In the genomic region with DNA sequence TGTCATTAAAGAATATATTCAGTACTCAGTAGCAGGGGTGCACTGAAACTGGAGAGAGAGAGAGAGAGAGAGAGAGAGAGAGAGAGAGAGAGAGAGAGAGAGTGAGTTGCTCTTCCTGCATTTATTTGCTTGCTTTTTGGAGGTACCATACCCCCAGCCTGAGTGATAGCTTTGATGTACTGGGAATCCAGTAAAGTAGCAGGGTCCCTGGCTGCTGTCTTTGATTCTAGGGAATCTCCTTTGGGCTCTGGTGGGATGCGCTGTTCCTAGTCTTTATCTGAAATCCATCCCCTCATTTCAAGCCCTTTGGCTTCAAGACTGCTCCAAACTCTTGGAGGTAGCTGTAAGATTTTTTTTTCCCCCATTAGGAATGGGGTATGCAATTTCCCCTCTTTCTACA, we compare ENCODE assay signal across 10 mouse cellular contexts.
DNase-seq lines count a peak whose midpoint lies in the region; ATAC-seq lines count a peak whose summit lies in the region.
"Had no signal": no experiment of that assay in that cellular context is flagged by ENCODE, and none has a peak within 500 bp of the region (broad histone marks: within the 10 kb centered on the region; RNA-seq: fewer than 3 reads in every experiment).

No protein-coding gene starts in this region.

- 0% methylated on average over 1 of the region's 1 CpGs for WGBS in embryonic facial prominence, embryonic 11.5 days
- WGBS in hindbrain, embryonic 14.5 days = 19% methylated on average over 1 of the region's 1 CpGs
- WGBS in midbrain, embryonic 14.5 days = 13% methylated on average over 1 of the region's 1 CpGs

- no peak overlapping the region; the same call in 1 of the 2 replicates for H3K27ac ChIP-seq in embryonic facial prominence, embryonic 11.5 days (replicated peaks; ENCODE audit: low read depth, low read length)
- H3K27ac ChIP-seq in hindbrain, embryonic 14.5 days = peak overlapping the region; percentile 100
- peak overlapping the region; percentile 100 for H3K27ac ChIP-seq in midbrain, embryonic 14.5 days (replicated peaks; ENCODE audit: low read depth, low read length)

- H3K4me1 ChIP-seq in embryonic facial prominence, embryonic 11.5 days (ENCODE audit: control insufficient read depth, insufficient read depth, low read length) = peaks cover 2% of the 10 kb centered on the region
- peaks cover 20% of the 10 kb centered on the region for H3K4me1 ChIP-seq in hindbrain, embryonic 14.5 days (replicated peaks; ENCODE audit: control insufficient read depth, insufficient read depth, low read length)
- peaks cover 26% of the 10 kb centered on the region for H3K4me1 ChIP-seq in midbrain, embryonic 14.5 days (ENCODE audit: control insufficient read depth, insufficient read depth, low read length)

- peak overlapping the region; percentile 3; the same call in 1 of the 2 replicates for H3K4me2 ChIP-seq in embryonic facial prominence, embryonic 11.5 days (ENCODE audit: low read depth, low read length)
- peak overlapping the region; percentile 92 for H3K4me2 ChIP-seq in hindbrain, embryonic 14.5 days (replicated peaks)
- peak overlapping the region; percentile 97 for H3K4me2 ChIP-seq in midbrain, embryonic 14.5 days (ENCODE audit: low read length)

- no peak for ATAC-seq in embryonic facial prominence, embryonic 11.5 days (replicated peaks; ENCODE audit: insufficient number of reproducible peaks, low FRiP score, low TSS enrichment, low read depth)
- no peak for ATAC-seq in hindbrain, embryonic 14.5 days (ENCODE audit: low FRiP score)
- no peak for ATAC-seq in midbrain, embryonic 14.5 days (ENCODE audit: low FRiP score, low TSS enrichment)

- peak; percentile 28 for DNase-seq in embryo, embryonic 9.5 days (ENCODE audit: extremely low spot score)
- DNase-seq in embryo, embryonic 11 days = no peak
- peak; percentile 39 for DNase-seq in embryonic facial prominence, embryonic 11.5 days (ENCODE audit: low spot score)
- DNase-seq in hindbrain, embryonic 14.5 days (ENCODE audit: low spot score) = peak; percentile 31
- peak; percentile 68 for DNase-seq in midbrain, embryonic 14.5 days
- DNase-seq in urinary bladder, postnatal 4 days (ENCODE audit: low spot score in 2 of 2) = no peak
- no peak for DNase-seq in lung, postnatal 10 days
- DNase-seq in heart, postnatal 10 days = no peak
- DNase-seq: adrenal gland, postnatal 36 days; kidney, adult 18-20 months had no signal

- H3K9me3 ChIP-seq in embryonic facial prominence, embryonic 11.5 days (replicated peaks; ENCODE audit: control insufficient read depth, low read length) = no peaks in the 10 kb centered on the region
- no peaks in the 10 kb centered on the region for H3K9me3 ChIP-seq in hindbrain, embryonic 14.5 days (ENCODE audit: control insufficient read depth, low read length)
- H3K9me3 ChIP-seq in midbrain, embryonic 14.5 days (ENCODE audit: control insufficient read depth, low read length) = no peaks in the 10 kb centered on the region

- no peaks in the 10 kb centered on the region for H3K27me3 ChIP-seq in embryonic facial prominence, embryonic 11.5 days (ENCODE audit: control insufficient read depth, insufficient read depth, low read length)
- peaks cover 40% of the 10 kb centered on the region for H3K27me3 ChIP-seq in hindbrain, embryonic 14.5 days (ENCODE audit: control insufficient read depth, insufficient read depth, low read length)
- no peaks in the 10 kb centered on the region; the same call in 1 of the 2 replicates for H3K27me3 ChIP-seq in midbrain, embryonic 14.5 days (ENCODE audit: control insufficient read depth, insufficient read depth, low read length)

- H3K36me3 ChIP-seq in embryonic facial prominence, embryonic 11.5 days (replicated peaks; ENCODE audit: control insufficient read depth, insufficient read depth, low read depth, low read length) = no peaks in the 10 kb centered on the region
- H3K36me3 ChIP-seq in hindbrain, embryonic 14.5 days (replicated peaks; ENCODE audit: control insufficient read depth, insufficient read depth) = no peaks in the 10 kb centered on the region
- H3K36me3 ChIP-seq in midbrain, embryonic 14.5 days (ENCODE audit: control insufficient read depth, insufficient read depth, low read length) = no peaks in the 10 kb centered on the region

- peak overlapping the region; percentile 91; the same call in 1 of the 2 replicates for H3K4me3 ChIP-seq in embryonic facial prominence, embryonic 11.5 days (ENCODE audit: low read depth, low read length)
- H3K4me3 ChIP-seq in hindbrain, embryonic 14.5 days (replicated peaks; ENCODE audit: low read length) = peak overlapping the region; percentile 90
- H3K4me3 ChIP-seq in midbrain, embryonic 14.5 days (replicated peaks; ENCODE audit: low read depth, low read length) = peak overlapping the region; percentile 92

- H3K9ac ChIP-seq in embryonic facial prominence, embryonic 11.5 days (replicated peaks; ENCODE audit: low read length) = peak overlapping the region; percentile 46
- H3K9ac ChIP-seq in hindbrain, embryonic 14.5 days = peak overlapping the region; percentile 98
- H3K9ac ChIP-seq in midbrain, embryonic 14.5 days (replicated peaks; ENCODE audit: low read length) = peak overlapping the region; percentile 100

- intact Hi-C loops in heart, postnatal 10 days (cut with DNase I) = loop anchor here (5.0 kb wide), 1 partner anchor 80 kb away; no protein-coding TSS in a partner anchor

Comparison
In these comparisons a context has a peak if more than half of its experiments do, and no peak if none do; other contexts are left out.
1. DNase-seq: peak in embryo, embryonic 9.5 days (single experiment), embryonic facial prominence, embryonic 11.5 days (single experiment), hindbrain, embryonic 14.5 days (single experiment) and midbrain, embryonic 14.5 days (single experiment); none in embryo, embryonic 11 days (single experiment), urinary bladder, postnatal 4 days (0 of 2), lung, postnatal 10 days (single experiment) and heart, postnatal 10 days (0 of 2).
2. H3K4me2 ChIP-seq: peak in every context shown above with its lines; median percentile 97 in midbrain, embryonic 14.5 days; 92 in hindbrain, embryonic 14.5 days; 3 in embryonic facial prominence, embryonic 11.5 days.
3. H3K9ac ChIP-seq: peak in every context shown above with its lines; median percentile 100 in midbrain, embryonic 14.5 days; 98 in hindbrain, embryonic 14.5 days; 46 in embryonic facial prominence, embryonic 11.5 days.
4. Peak in every context shown above with its lines, with median percentiles within 50 percentile points of each other: H3K4me3 ChIP-seq.